Mouse (Mus musculus) cerebellum, adult 2 months (tissue): ENCODE measurements around the gene Hoxd4.

Experiments used
- CTCF ChIP-seq: fragments of 200-500 bp; IDR thresholded peaks from 2 replicates; pipeline ENCODE4 v1.5.1; 2011; ENCODE audit warnings: low read depth, mild to moderate bottlenecking, control low read depth, low read length, moderate library complexity, borderline replicate concordance; ENCODE audit not compliant: insufficient read depth
- POLR2A ChIP-seq: fragments of 200-500 bp; IDR thresholded peaks from 2 replicates; pipeline ENCODE4 v1.6.1; 2011; ENCODE audit warnings: low read length, control low read depth, borderline replicate concordance; ENCODE audit not compliant: insufficient read depth

- TF ChIP-seq CTCF = peak; percentile 75
- no peak for TF ChIP-seq POLR2A
Measured at GRCm38 (mm10) chr2:74701949-74702819, 9.5 kb upstream of the Hoxd4 start.
